Mouse (Mus musculus) layer of hippocampus, postnatal 10 days (tissue): ENCODE data around the gene Plekhm2. TPM values are rescaled to one million over a fixed set of nuclear protein-coding genes. Genes with fewer than 3 reads are reported as not detected.
A peak's percentile ranks its signal among the peaks of the same experiment; 100 is the strongest.

Experiments
- DNase-seq, 2 experiments: peaks; one replicate each; pipeline ENCODE4 v3.0.0; 2021; ENCODE audit warnings: low spot score in 2 of 2
- total RNA-seq, 2 experiments: library from RNA; stranded (reverse); gene quantifications; 2 replicates each; pipeline ENCODE4 v1.2.3; 2021

Gene Plekhm2
- total RNA-seq, 2 experiments from 2014 or later = 55.8 to 57.4 TPM

- no peak for DNase-seq
Observed at GRCm38 (mm10) chr4:141609538-141609937, 55.2 kb downstream of the Plekhm2 start.

GRCm38 (mm10) chr4:141605861-141606260 is 58.8 kb downstream of the Plekhm2 start, which contains the start of gene Fblim1:
TSS of gene Fblim1 (minus strand) at chr4:141606096.
- DNase-seq = no peak

GRCm38 (mm10) chr4:141605421-141605820 is 59.3 kb downstream of the Plekhm2 start:
- DNase-seq = no peak

- DNase-seq = no peak
Observed at GRCm38 (mm10) chr4:141604493-141604892, 60.2 kb downstream of the Plekhm2 start.

GRCm38 (mm10) chr4:141603921-141604320 is 60.8 kb downstream of the Plekhm2 start:
- no peak for DNase-seq

GRCm38 (mm10) chr4:141602523-141603223 is 62.0 kb downstream of the Plekhm2 start:
- DNase-seq = no peak

GRCm38 (mm10) chr4:141601148-141601862 is 63.4 kb downstream of the Plekhm2 start:
- no peak for DNase-seq

- no peak for DNase-seq
Observed at GRCm38 (mm10) chr4:141600364-141600763, 64.3 kb downstream of the Plekhm2 start.

GRCm38 (mm10) chr4:141599251-141600141 is 65.2 kb downstream of the Plekhm2 start:
- DNase-seq = no peak

- no peak for DNase-seq
Observed at GRCm38 (mm10) chr4:141598894-141599250, 65.8 kb downstream of the Plekhm2 start.

GRCm38 (mm10) chr4:141598199-141598893 is 66.4 kb downstream of the Plekhm2 start:
- no peak for DNase-seq

- no peak for DNase-seq
Observed at GRCm38 (mm10) chr4:141596700-141597328, 67.9 kb downstream of the Plekhm2 start.

GRCm38 (mm10) chr4:141595605-141596268 is 69.0 kb downstream of the Plekhm2 start:
- DNase-seq = no peak

GRCm38 (mm10) chr4:141595138-141595537 is 69.6 kb downstream of the Plekhm2 start:
- no peak for DNase-seq

- peak; percentile 39 to 40 for DNase-seq
Observed at GRCm38 (mm10) chr4:141591547-141591946, 73.2 kb downstream of the Plekhm2 start.

- no peak for DNase-seq
Observed at GRCm38 (mm10) chr4:141583919-141584318, 80.8 kb downstream of the Plekhm2 start.

- DNase-seq = no peak
Observed at GRCm38 (mm10) chr4:141581051-141581450, 83.6 kb downstream of the Plekhm2 start.

- DNase-seq = no peak
Observed at GRCm38 (mm10) chr4:141578833-141579232, 85.9 kb downstream of the Plekhm2 start.

- DNase-seq = no peak
Observed at GRCm38 (mm10) chr4:141576877-141577276, 87.8 kb downstream of the Plekhm2 start.

GRCm38 (mm10) chr4:141576404-141576803 is 88.3 kb downstream of the Plekhm2 start:
- DNase-seq = no peak
